Mouse (Mus musculus) bone marrow macrophage, adult 2 months (primary cell): ENCODE results near the gene Ckb.

Experiments
- CTCF ChIP-seq: IDR thresholded peaks from 2 replicates; pipeline ENCODE4 v1.5.1; 2012; ENCODE audit warnings: low read depth, mild to moderate bottlenecking, low read length, moderate library complexity
- POLR2A ChIP-seq: IDR thresholded peaks from 2 replicates; pipeline ENCODE4 v1.6.1; 2012; ENCODE audit warnings: mild to moderate bottlenecking, low read depth, low read length, borderline replicate concordance

- TF ChIP-seq POLR2A (peak; percentile 70; the same call in 1 of the 2 replicates), CTCF (no peak)
Measured at GRCm38 (mm10) chr12:111672176-111672575, at the start of gene Ckb.
